Mouse (Mus musculus) limb, embryonic 11.5 days (tissue): Measurements from ENCODE around the gene Gm5592. TPM values are rescaled to one million over a fixed set of nuclear protein-coding genes. Genes with fewer than 3 reads are reported as not detected.
"Not testable (repeated sequence)": the region's sequence is repeated elsewhere in the genome, so short reads cannot be mapped to it uniquely, and the experiment has no call there.

Experiments used
- ATAC-seq: fragments of 200-750 bp; cut with Nextera tagmentation; 2 replicates; pipeline ENCODE4 v1.8.0; 2017; ENCODE audit warnings: low read depth; ENCODE audit not compliant: insufficient number of reproducible peaks, low FRiP score, low TSS enrichment
- DNase-seq: peaks from one replicate; pipeline ENCODE4 v3.0.0-alpha.2; 2015; ENCODE audit warnings: low spot score
- H3K27ac ChIP-seq: fragments of 300-500 bp; sonication (generic); replicated peaks from 2 replicates; pipeline ENCODE4 v1.5.1; 2014; ENCODE audit warnings: low read depth, mild to moderate bottlenecking, low read length
- H3K27me3 ChIP-seq: fragments of 300-500 bp; sonication (generic); 2 replicates; pipeline ENCODE4 v1.6.1; 2014; ENCODE audit warnings: mild to moderate bottlenecking, low read length, mixed read lengths; ENCODE audit not compliant: control insufficient read depth, insufficient read depth
- H3K36me3 ChIP-seq: fragments of 300-500 bp; sonication (generic); 2 replicates; pipeline ENCODE4 v1.6.1; 2014; ENCODE audit warnings: mild to moderate bottlenecking, low read length, moderate library complexity, mixed read lengths; ENCODE audit not compliant: control insufficient read depth, insufficient read depth
- H3K4me1 ChIP-seq: fragments of 300-500 bp; sonication (generic); 2 replicates; pipeline ENCODE4 v1.6.1; 2014; ENCODE audit warnings: low read length, mixed read lengths; ENCODE audit not compliant: control insufficient read depth, insufficient read depth
- H3K4me2 ChIP-seq: fragments of 300-500 bp; sonication (generic); 2 replicates; pipeline ENCODE4 v1.6.1; 2014; ENCODE audit warnings: low read depth, mild to moderate bottlenecking, moderate library complexity; ENCODE audit not compliant: severe bottlenecking
- H3K4me3 ChIP-seq: fragments of 300-500 bp; sonication (generic); 2 replicates; pipeline ENCODE4 v1.5.1; 2014; ENCODE audit warnings: low read depth, low read length
- H3K9ac ChIP-seq: fragments of 300-500 bp; sonication (generic); 2 replicates; pipeline ENCODE4 v1.6.1; 2014; ENCODE audit warnings: mild to moderate bottlenecking, low read length
- H3K9me3 ChIP-seq: fragments of 300-500 bp; sonication (generic); 2 replicates; pipeline ENCODE4 v1.6.1; 2016; ENCODE audit warnings: low read length; ENCODE audit not compliant: control insufficient read depth
- WGBS: fragments of 180-500 bp; shearing (Covaris S2); extraction: QIAGEN DNeasy Blood & Tissue Kit; methylation state at CpG from one replicate; pipeline ENCODE4 v1.1.7; 2014; 5-methylcytosine and 5-hydroxymethylcytosine counted together
- polyA plus RNA-seq: library from polyadenylated mRNA; unstranded; fragments of >200 nt; fragmentation: Nextera tagmentation; extraction: Ambion mirVana; gene quantifications from 2 replicates; pipeline ENCODE4 v1.2.1, GENCODE M21; 2014

Gm5592 gene
- not detected in 2 replicates for polyA plus RNA-seq

GRCm38 (mm10) chr7:41153541-41153940, at the start of gene Gm5592:
Gene Gm5592 (plus strand): TSS chr7:41153841.
- WGBS: 93% methylated on average over 4 of the region's 4 CpGs
- H3K4me3 ChIP-seq, H3K9me3 ChIP-seq, DNase-seq, H3K27me3 ChIP-seq, H3K36me3 ChIP-seq, H3K27ac ChIP-seq, H3K9ac ChIP-seq, H3K4me2 ChIP-seq, ATAC-seq, H3K4me1 ChIP-seq: not testable (repeated sequence)

GRCm38 (mm10) chr7:41155806-41156205, 2.2 kb downstream of the Gm5592 start:
- not testable (repeated sequence) for H3K4me1 ChIP-seq, H3K9me3 ChIP-seq, H3K36me3 ChIP-seq, ATAC-seq, H3K27me3 ChIP-seq, H3K4me3 ChIP-seq, DNase-seq, H3K9ac ChIP-seq, H3K27ac ChIP-seq, H3K4me2 ChIP-seq
- WGBS: 98% methylated on average over 2 of the region's 2 CpGs

GRCm38 (mm10) chr7:41157879-41158278, 4.2 kb downstream of the Gm5592 start:
- not testable (repeated sequence) for H3K9ac ChIP-seq, H3K4me1 ChIP-seq, H3K27ac ChIP-seq, H3K4me3 ChIP-seq, DNase-seq, H3K9me3 ChIP-seq, H3K27me3 ChIP-seq, ATAC-seq, H3K36me3 ChIP-seq, H3K4me2 ChIP-seq
- no CpG with 5 or more reads among the region's 1 CpGs for WGBS

DNA sequence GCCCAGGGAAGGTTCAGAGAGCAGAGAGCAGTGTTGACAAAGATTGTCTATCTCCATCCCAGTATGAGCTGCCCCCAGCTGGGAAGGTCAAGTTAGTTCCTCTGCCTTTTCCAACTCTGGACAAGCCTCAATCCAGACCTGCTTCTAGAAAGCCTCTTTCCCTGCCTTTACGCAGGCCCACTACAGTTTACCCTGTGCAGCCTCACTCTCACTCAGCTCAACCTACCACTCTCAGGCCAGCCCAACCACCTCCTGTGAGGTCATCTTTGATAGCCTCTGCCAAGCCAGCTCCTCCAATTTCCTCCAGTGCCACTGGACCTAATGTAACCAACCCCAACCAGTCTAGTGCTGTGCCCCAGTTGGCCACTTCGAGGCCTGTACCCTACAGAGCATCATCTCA, 4.9 kb downstream of the Gm5592 start:
- not testable (repeated sequence) for H3K27ac ChIP-seq, H3K4me3 ChIP-seq, H3K36me3 ChIP-seq, H3K9ac ChIP-seq, DNase-seq, H3K4me1 ChIP-seq, ATAC-seq, H3K4me2 ChIP-seq, H3K27me3 ChIP-seq, H3K9me3 ChIP-seq
- WGBS: 72% methylated on average over 2 of the region's 2 CpGs

DNA sequence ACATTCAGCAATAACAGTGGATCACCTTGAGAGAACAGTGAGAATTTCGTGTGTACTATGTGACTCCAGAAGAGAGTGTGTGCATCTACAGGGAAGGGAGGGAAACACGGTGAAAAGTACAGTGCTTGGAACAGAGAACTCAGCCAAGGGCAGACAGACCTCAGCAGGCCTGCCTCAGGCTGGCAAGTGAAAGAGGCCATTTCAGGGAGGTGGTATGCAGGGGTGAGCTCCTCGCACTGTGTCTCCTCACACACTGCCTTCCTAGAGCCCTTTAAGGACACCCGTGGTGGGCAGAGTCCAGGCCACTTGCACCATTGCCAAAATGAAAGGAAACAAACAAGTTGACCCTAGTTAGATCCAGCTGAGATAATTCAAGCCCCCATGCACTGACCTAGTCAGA, 40.0 kb downstream of the Gm5592 start:
- no peak overlapping the region for H3K9ac ChIP-seq
- H3K36me3 ChIP-seq: no peaks in the 10 kb centered on the region
- H3K27me3 ChIP-seq: no peaks in the 10 kb centered on the region
- H3K4me3 ChIP-seq: no peak overlapping the region
- DNase-seq (no peak), ATAC-seq (no peak)
- no peaks in the 10 kb centered on the region for H3K9me3 ChIP-seq
- WGBS: 83% methylated on average over 4 of the region's 4 CpGs
- no peaks in the 10 kb centered on the region for H3K4me1 ChIP-seq
- no peak overlapping the region for H3K4me2 ChIP-seq
- no peak overlapping the region for H3K27ac ChIP-seq

Other genes with a start within 250 kb of the Gm5592 start
- not detected in 2 replicates for gene 4930433I11Rik, start 166.3 kb upstream of the Gm5592 start, polyA plus RNA-seq
- not detected in 2 replicates for gene Gm4884, start 121.1 kb upstream of the Gm5592 start, polyA plus RNA-seq
- gene AI987944, start 239.5 kb downstream of the Gm5592 start, polyA plus RNA-seq: 10.4 and 11.3 TPM in 2 replicates